Mouse (Mus musculus): ENCODE measurements at regions not wholly inside any gene's neighbourhood (a gene's known extent, or its start where the extent isn't known, plus 50 kb on each side); places are given as distances from the start of the nearest gene placed in this dataset.
A peak's percentile ranks its signal among the peaks of the same experiment; 100 is the strongest.
"Not testable (repeated sequence)": the region's sequence is repeated elsewhere in the genome, so short reads cannot be mapped to it uniquely, and the experiment has no call there.

GRCm38 (mm10) chr7:60293556-60293955 is 153.5 kb upstream of the Snrpn start:
- DNase-seq (ENCODE audit: low spot score in 2 of 2): no peak

- not testable (repeated sequence) for DNase-seq (ENCODE audit: low spot score in 2 of 2)
Observed at GRCm38 (mm10) chr7:60244187-60244866, 104.3 kb upstream of the Snrpn start.

GRCm38 (mm10) chr7:60243746-60244145 is 103.7 kb upstream of the Snrpn start:
- DNase-seq (ENCODE audit: low spot score in 2 of 2): peak; percentile 11 to 15

GRCm38 (mm10) chr7:60238595-60239195 is 98.7 kb upstream of the Snrpn start:
- DNase-seq (ENCODE audit: low spot score in 2 of 2): peak in 1 of 2 experiments; percentile 19

- not testable (repeated sequence) for DNase-seq (ENCODE audit: low spot score in 2 of 2)
Observed at GRCm38 (mm10) chr7:60216358-60217273, 76.6 kb upstream of the Snrpn start.

Data from urinary bladder, adult 18-20 months (tissue).